Mouse (Mus musculus) ES-E14 (cell line): ENCODE measurements around the gene Slc9b1.

ENCODE experiments used
- CHD2 ChIP-seq: IDR thresholded peaks from 2 replicates; pipeline ENCODE4 v1.6.1; 2014; ENCODE audit warnings: mild to moderate bottlenecking, low read depth, low read length, inconsistent platforms
- HCFC1 ChIP-seq: IDR thresholded peaks from 2 replicates; pipeline ENCODE4 v1.6.1; 2012; ENCODE audit warnings: low read length, inconsistent platforms, borderline replicate concordance; ENCODE audit not compliant: insufficient read depth
- MAFK ChIP-seq: IDR thresholded peaks from 2 replicates; pipeline ENCODE4 v1.6.1; 2014; ENCODE audit warnings: mild to moderate bottlenecking, low read depth, low read length, inconsistent platforms; ENCODE audit not compliant: insufficient read depth

DNA sequence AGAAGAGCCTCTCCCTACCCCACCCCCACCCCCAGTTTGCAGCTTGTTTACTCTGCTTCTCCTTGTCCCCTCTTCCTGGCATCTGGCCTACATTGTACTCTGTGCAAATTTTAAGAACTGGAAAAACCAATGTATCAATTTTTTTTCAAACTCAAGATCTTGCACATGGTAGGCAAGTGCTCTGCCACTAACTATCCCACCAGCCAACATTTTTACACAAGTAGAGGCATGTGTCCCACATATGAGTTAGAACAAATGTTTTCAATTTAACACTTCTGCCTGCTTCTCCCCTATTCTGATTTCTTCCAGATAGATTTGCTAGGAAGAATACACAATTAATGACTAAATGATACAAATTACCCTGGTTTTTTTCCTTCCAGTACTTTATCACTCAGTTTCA is 49.3 kb downstream of the Slc9b1 start:
- TF ChIP-seq HCFC1 (no peak), CHD2 (no peak), MAFK (no peak)
